Mouse (Mus musculus) myocyte (in vitro differentiated cells): ENCODE data around the gene Coro2a.

Source experiments
- E2F4 ChIP-seq: IDR thresholded peaks from one replicate; pipeline ENCODE4 v1.6.1; 2011; ENCODE audit warnings: mild to moderate bottlenecking, control low read depth, moderate library complexity; ENCODE audit not compliant: insufficient read depth
- MAX ChIP-seq: IDR thresholded peaks from one replicate; pipeline ENCODE4 v1.6.1; 2011; ENCODE audit warnings: low read depth, mild to moderate bottlenecking, control low read depth
- POLR2A ChIP-seq: IDR thresholded peaks from one replicate; pipeline ENCODE4 v1.6.1; 2011; ENCODE audit warnings: low read depth, mild to moderate bottlenecking, control low read depth, moderate library complexity; ENCODE audit not compliant: insufficient read length
- POLR2AphosphoS2 ChIP-seq: IDR thresholded peaks from one replicate; pipeline ENCODE4 v1.6.1; 2011; ENCODE audit warnings: low read depth, control low read depth; ENCODE audit not compliant: insufficient read length
- TCF12 ChIP-seq: IDR thresholded peaks from one replicate; pipeline ENCODE4 v1.6.1; 2011; ENCODE audit warnings: mild to moderate bottlenecking, control low read depth; ENCODE audit not compliant: poor library complexity, insufficient read depth, severe bottlenecking
- USF1 ChIP-seq: IDR thresholded peaks from one replicate; pipeline ENCODE4 v1.6.1; 2011; ENCODE audit warnings: low read depth, mild to moderate bottlenecking, control low read depth, moderate library complexity

DNA sequence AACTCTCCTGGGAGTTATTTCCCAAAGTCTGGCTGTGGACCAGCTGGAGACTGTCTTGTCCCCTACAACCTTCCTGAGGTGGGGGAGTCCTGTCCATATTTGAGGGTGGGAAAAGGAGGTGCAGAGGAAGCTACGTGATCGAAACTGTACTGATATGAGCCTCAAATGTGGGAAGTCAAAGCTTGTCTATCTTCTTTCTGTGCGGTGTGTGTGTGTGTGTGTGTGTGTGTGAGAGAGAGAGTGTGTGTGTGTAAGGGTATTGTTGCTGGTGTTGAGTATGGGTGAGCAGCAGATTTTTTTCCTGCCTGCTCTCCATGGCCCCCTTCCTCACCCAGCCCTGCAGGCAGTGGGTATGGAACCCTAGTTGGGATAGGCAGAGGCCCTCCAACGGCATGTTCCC lies 37.8 kb downstream of the Coro2a start:
- TF ChIP-seq POLR2A (no peak), MAX (no peak), E2F4 (no peak), USF1 (no peak), TCF12 (no peak), POLR2AphosphoS2 (no peak)
